ENCODE assay signal across 9 mouse cellular contexts in genomic region chr1:184881861-184882260, GRCm38 (mm10). TPM values are rescaled to one million over a fixed set of nuclear protein-coding genes. Genes with fewer than 3 reads are reported as not detected.
DNase-seq lines count a peak whose midpoint lies in the region; ATAC-seq and TF ChIP-seq lines count a peak whose summit lies in the region.
"Had no signal": no experiment of that assay in that cellular context is flagged by ENCODE, and none has a peak within 500 bp of the region (broad histone marks: within the 10 kb centered on the region; RNA-seq: fewer than 3 reads in every experiment).

No protein-coding gene starts in this region.

- peaks cover 5% of the 10 kb centered on the region; the same call in 1 of the 2 replicates for H3K9me3 ChIP-seq in megakaryocyte, embryonic 14.5 days

- 37% methylated on average over 7 of the region's 7 CpGs for WGBS in heart, adult 2 months
- 79% methylated on average over 7 of the region's 7 CpGs for WGBS in olfactory bulb, adult 2 months

- H3K27ac ChIP-seq in heart, adult 2 months: peak overlapping the region; percentile 90
- no peak overlapping the region for H3K27ac ChIP-seq in olfactory bulb, adult 2 months (ENCODE audit: insufficient read depth, low read depth, low read length)

- peaks cover 1% of the 10 kb centered on the region; the same call in 1 of the 2 replicates for H3K4me1 ChIP-seq in heart, adult 2 months (ENCODE audit: control insufficient read depth, insufficient read depth, low read length)
- H3K4me1 ChIP-seq in megakaryocyte, embryonic 14.5 days: peaks cover 13% of the 10 kb centered on the region
- H3K4me1 ChIP-seq in olfactory bulb, adult 2 months (ENCODE audit: control insufficient read depth, insufficient read depth, low read length): peaks cover 18% of the 10 kb centered on the region; the same call in 1 of the 2 replicates

- no peaks in the 10 kb centered on the region for H3K36me3 ChIP-seq in heart, adult 2 months (ENCODE audit: control insufficient read depth, insufficient read depth, low read length)
- no peaks in the 10 kb centered on the region for H3K36me3 ChIP-seq in megakaryocyte, embryonic 14.5 days (replicated peaks; ENCODE audit: low read length)

- intact Hi-C loops in heart, adult 2 months (cut with DNase I): loop anchor here (1.0 kb wide), 1 partner anchor 29 kb away; no protein-coding TSS in a partner anchor

- DNase-seq in heart, adult 2 months: no peak
- no peak for DNase-seq in heart, adult 18-20 months
- peak; percentile 44 to 54 for DNase-seq in kidney, postnatal 36 days
- no peak for DNase-seq in spleen, postnatal 36 days (ENCODE audit: low spot score in 2 of 2)
- DNase-seq in urinary bladder, postnatal 10 days (ENCODE audit: low spot score): no peak

- H3K79me2 ChIP-seq in heart, adult 2 months (replicated peaks; ENCODE audit: control insufficient read depth, insufficient read depth, low read length): no peaks in the 10 kb centered on the region

- no peak for TF ChIP-seq CTCF in heart, adult 2 months (IDR thresholded peaks at IDR 0.05)
- TF ChIP-seq CTCF in olfactory bulb, adult 2 months (IDR thresholded peaks at IDR 0.05; ENCODE audit: insufficient read depth, low read depth, low read length): no peak

- no peak for TF ChIP-seq POLR2A in heart, adult 2 months (IDR thresholded peaks at IDR 0.05; ENCODE audit: insufficient read depth, low read depth, low read length)
- TF ChIP-seq POLR2A in olfactory bulb, adult 2 months (IDR thresholded peaks at IDR 0.05; ENCODE audit: insufficient read depth, low read depth, low read length): no peak

- TF ChIP-seq EP300 in heart, adult 2 months (IDR thresholded peaks at IDR 0.05; ENCODE audit: insufficient read depth, low read depth, low read length): no peak

- ATAC-seq in megakaryocyte, adult 5-6 weeks (ENCODE audit: poor library complexity, severe bottlenecking): no peak

- H3K27me3 ChIP-seq in heart, adult 2 months (ENCODE audit: control insufficient read depth, insufficient read depth, low read length): no peaks in the 10 kb centered on the region; the same call in 1 of the 2 replicates
- H3K27me3 ChIP-seq in megakaryocyte, embryonic 14.5 days (replicated peaks): peaks cover 73% of the 10 kb centered on the region

- peak overlapping the region; percentile 81 for H3K9ac ChIP-seq in heart, adult 2 months (ENCODE audit: low read depth, low read length)

- peak overlapping the region; percentile 61 for H3K4me3 ChIP-seq in heart, adult 2 months
- H3K4me3 ChIP-seq in megakaryocyte, embryonic 14.5 days (replicated peaks): peak overlapping the region; percentile 84
- peak overlapping the region; percentile 58 for H3K4me3 ChIP-seq in olfactory bulb, adult 2 months (ENCODE audit: insufficient read depth, low read depth, low read length)

RNA-seq across cellular contexts. Expression of gene C130074G19Rik, which starts 1.2 kb away (rescaled TPM):
- total RNA-seq in heart, adult 2 months (2021): 10 to 100 TPM; 13.5 to 18.8 TPM
- polyA plus RNA-seq in heart, adult 2 months (2012; rRNA removed): 7.3 and 10.7 TPM in 2 replicates
- 10 to 100 TPM; 13.9 to 15.4 TPM for total RNA-seq in heart, adult 18-20 months (2021)
- polyA plus RNA-seq in megakaryocyte, embryonic 14.5 days (2012; ENCODE audit: insufficient read depth, low replicate concordance): not detected in 2 replicates
- total RNA-seq in megakaryocyte, adult 5-6 weeks (2015): not detected in 2 replicates
- not detected in 2 replicates for total RNA-seq in megakaryocyte, adult 5-6 weeks (2017)
- not detected in 2 replicates for polyA plus RNA-seq in olfactory bulb, adult 2 months (2012; ENCODE audit: insufficient read depth, insufficient read length, low replicate concordance, missing spikeins)
- total RNA-seq: common myeloid progenitor, adult 5-6 weeks had no signal

RNA-seq across cellular contexts. Expression of gene Marc2, which starts 35.6 kb away (rescaled TPM):
- 100 to 1,000 TPM; 106 to 146 TPM for total RNA-seq in heart, adult 2 months (2021)
- polyA plus RNA-seq in heart, adult 2 months (2012; rRNA removed): 41.6 and 56.6 TPM in 2 replicates
- total RNA-seq in heart, adult 18-20 months (2021): 100 to 1,000 TPM; 137 to 145 TPM
- polyA plus RNA-seq in megakaryocyte, embryonic 14.5 days (2012; ENCODE audit: insufficient read depth, low replicate concordance): 70.7 and 111 TPM in 2 replicates
- 141 and 187 TPM in 2 replicates for total RNA-seq in megakaryocyte, adult 5-6 weeks (2015)
- total RNA-seq in megakaryocyte, adult 5-6 weeks (2017): 52.3 and 73.3 TPM in 2 replicates
- not detected in 2 replicates for polyA plus RNA-seq in olfactory bulb, adult 2 months (2012; ENCODE audit: insufficient read depth, insufficient read length, low replicate concordance, missing spikeins)

Comparison
In these comparisons a context has a peak if more than half of its experiments do, and no peak if none do; other contexts are left out.
1. DNase-seq: peak in kidney, postnatal 36 days (2 of 2); none in heart, adult 2 months (0 of 2), heart, adult 18-20 months (0 of 2), spleen, postnatal 36 days (0 of 2) and urinary bladder, postnatal 10 days (single experiment).
2. RNA of gene C130074G19Rik, which starts 1.2 kb away (total RNA-seq): 13.5 to 18.8 TPM in heart, adult 2 months and 13.9 to 15.4 TPM in heart, adult 18-20 months; not detected in megakaryocyte, adult 5-6 weeks; every median in the first group is over 10 times any median in the second.
3. Peak in every context shown above with its lines, with median percentiles within 50 percentile points of each other: H3K4me3 ChIP-seq.